Mouse (Mus musculus) right cerebral cortex, postnatal 14 days (tissue): ENCODE results near the gene Trdmt1.

Experiments used
- DNase-seq: peaks from one replicate; pipeline ENCODE4 v3.0.0; 2022

The Trdmt1 gene

DNA sequence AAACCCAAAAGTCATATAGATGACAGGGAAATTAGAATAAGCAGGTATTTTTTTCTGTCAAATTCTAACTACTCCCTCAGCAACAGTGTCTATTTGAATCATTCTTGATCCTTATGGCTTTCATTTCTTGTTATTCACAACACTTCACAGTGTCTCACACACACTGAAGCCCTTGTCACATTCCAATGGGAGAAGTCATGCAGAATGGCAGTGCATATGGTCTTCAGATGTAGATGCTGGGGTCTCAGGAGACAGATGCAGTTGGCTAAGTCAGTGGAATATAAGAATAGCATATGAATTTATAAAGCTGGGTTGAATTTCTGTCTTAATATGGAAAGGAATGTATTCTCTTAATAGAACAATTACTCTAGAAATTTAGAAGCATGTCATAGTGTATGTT lies 11.8 kb upstream of the Trdmt1 start:
- no peak for DNase-seq

DNA sequence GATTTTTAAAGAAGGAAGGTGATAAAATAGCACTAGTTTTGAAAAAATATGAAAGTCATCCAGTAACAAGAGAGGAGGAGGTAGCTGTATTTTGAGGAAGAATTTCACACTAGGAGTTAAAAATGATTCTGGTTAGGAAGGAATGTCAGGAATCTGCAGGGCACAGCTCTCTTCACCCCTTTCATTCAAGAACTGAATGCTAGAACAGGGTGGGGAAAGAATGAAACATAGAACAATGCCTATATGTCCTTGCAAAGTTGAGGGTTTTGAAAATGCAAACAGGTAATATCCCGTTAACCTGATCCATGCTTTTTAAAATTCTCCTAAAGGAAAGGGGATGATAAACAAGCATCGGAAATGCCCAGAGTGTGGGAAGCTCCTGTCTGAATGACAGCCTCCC lies 9.5 kb upstream of the Trdmt1 start:
- no peak for DNase-seq

- DNase-seq = no peak
These were observed 4.3 kb upstream of the Trdmt1 start for GRCm38 (mm10) chr2:13548749-13549148.

DNA sequence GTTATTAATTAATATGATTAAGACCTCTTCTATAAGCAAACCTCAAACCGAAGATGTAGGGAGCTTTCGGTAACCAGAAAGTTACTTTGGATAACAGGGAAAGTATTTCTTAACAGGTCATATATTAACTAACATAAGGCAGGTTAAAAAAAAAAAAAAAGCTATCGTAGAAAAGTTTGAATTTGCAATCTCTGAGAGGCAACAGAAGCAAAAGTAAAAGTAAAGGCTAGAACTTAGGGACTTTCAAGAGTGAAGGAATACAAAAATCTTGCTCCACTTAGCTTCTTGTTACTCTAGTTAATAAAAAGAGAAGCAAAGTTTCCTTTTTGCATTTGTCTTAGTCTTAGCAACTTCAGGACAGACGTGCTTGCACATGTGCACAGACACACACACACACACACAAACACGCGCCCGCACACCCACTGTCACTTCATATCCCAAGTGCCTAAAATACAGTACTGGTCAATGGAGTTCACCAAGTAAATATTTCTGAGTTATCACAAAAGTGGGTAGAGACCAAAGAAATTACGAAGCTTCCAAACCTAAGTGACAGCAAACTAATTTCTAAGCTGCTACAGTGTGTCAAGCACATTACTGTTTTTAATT lies 846 bp downstream of the Trdmt1 start:
- no peak for DNase-seq

DNA sequence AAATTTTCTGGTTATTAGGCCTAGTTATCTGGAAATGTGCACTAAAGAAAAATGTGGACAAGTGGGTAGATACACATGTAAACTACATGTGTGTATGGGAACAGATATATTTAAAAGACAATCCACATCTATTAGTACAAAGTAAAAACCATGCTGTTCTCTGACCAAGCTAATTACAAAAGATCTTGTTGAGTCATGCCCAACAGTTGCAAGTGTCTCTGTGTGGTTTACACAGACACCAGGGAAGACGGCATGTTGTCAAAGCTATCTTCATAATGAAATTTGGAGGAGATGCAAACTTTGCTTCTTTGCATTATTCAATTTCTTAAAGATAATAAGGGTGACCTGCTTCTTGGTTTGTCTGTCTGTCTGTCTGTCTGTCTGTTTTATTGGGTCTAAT lies 4.6 kb downstream of the Trdmt1 start:
- DNase-seq = no peak

DNA sequence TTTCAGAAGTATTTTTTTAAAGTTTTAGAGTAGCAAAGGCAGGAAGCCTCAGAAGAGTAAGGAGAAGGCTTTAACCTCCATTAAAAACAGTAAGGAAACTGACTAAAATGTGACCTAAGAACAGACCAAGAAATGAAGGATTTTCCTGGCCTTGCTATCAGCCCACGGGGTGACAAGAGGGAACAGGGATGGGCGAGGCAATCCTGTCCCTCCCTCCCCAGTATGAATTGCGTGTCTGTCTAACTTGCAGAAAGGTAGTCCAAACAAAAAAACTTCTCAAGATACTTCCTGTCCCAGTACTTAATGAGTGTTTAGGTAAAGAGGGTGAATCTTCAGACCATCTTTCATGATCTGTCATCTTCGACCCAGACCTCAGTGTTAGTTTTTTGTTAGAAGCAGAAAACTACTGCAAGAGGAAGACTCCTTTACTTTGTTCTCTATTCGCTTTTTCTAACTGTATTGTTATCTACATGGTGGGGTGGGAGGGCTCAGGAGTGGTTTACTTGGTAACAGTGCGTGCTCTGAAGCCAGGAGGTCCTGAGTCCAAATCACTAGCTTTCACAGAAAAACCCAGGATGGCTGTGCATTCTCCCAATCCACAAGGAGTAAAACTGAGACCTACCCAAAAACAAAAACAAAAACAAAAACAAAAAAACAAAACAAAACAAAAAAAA lies 5.6 kb downstream of the Trdmt1 start:
- no peak for DNase-seq

- no peak for DNase-seq
These were observed 6.2 kb downstream of the Trdmt1 start for GRCm38 (mm10) chr2:13538258-13538657.

- DNase-seq = no peak
These were observed 6.7 kb downstream of the Trdmt1 start for GRCm38 (mm10) chr2:13537733-13538132.

DNA sequence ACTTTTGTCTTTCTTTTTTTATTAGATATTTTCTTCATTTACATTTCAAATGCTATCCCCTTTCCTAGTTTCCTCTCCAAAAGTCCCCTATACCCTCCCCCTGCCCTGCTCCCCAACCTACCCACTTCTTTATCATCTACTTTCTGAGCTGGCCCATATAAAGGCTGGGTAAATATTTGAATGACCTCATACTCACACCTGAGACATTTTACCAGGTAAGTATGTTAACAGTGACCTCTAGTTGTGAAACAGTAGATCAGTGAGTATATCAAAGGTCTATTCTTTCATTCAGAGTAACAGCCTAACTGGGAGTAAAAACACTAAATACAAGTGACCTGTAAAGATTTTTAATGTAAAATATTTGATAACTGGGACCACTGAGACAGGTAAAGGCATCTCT lies 7.7 kb downstream of the Trdmt1 start:
- no peak for DNase-seq

DNA sequence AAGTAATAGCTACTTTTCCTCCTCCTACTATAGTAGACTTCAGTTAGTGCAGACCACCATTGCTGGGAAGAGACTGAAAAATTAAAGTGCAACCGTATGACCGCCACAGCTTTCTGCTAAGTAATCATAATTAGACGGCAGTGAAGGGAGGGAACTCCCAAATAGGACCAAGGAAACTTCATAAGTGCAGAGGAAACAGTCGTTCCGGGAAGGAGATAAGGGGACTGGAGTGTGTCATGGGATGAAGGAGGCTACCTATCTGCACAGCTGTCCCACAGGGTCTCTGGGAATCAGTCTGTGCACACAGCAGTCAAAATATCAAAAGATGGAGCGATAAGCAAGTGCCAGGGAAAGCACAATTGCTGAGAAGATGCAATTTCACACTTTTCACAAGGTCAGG lies 13.8 kb downstream of the Trdmt1 start:
- no peak for DNase-seq

- no peak for DNase-seq
These were observed 15.1 kb downstream of the Trdmt1 start for GRCm38 (mm10) chr2:13529253-13529933.

- DNase-seq = no peak
These were observed 16.9 kb downstream of the Trdmt1 start for GRCm38 (mm10) chr2:13527531-13527930.

- no peak for DNase-seq
These were observed 17.3 kb downstream of the Trdmt1 start for GRCm38 (mm10) chr2:13527125-13527524.

- DNase-seq = no peak
These were observed 18.3 kb downstream of the Trdmt1 start for GRCm38 (mm10) chr2:13526205-13526604.

DNA sequence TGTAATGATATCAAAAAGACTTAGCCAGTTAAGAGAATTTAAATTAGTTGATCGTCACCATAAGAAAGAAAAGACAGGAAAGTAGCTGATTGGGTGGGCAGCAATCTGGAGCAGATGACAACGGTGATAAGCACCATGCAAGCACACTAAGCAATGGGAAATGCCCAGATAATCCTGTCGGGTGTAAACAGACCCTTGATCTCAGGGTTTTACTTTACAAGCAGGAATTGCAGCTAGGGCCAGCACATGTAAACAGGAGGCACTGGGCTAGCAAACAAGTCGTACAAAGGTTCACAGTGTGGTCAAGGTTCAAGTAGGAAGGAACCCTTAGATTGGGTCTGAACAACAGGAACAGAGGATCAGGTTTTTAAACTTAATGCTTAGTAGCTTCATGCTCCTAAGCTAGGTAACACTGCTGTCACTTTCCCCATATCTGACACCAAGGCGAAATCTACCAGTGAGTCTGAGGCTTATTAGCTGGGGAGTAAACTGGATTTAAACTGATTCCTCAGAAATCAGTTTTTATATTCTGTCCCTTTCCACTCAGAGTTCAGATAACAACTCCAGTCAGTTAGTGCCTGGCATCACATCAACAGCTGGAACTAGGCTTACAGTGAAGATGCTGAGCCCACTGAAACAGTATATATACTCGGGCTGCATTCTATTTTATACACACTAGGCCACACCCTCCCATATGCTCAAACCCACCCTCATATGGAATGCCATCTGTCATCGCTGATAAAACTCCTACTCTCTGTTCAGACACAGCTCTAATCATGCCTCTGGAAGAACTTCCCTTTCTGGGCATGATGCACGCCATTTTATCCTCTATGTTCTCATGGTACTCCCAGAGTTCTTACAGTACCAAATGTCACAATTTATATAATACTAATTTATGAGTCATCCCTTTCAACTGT lies 20.7 kb downstream of the Trdmt1 start:
- DNase-seq = peak; percentile 12

GRCm38 (mm10) chr2:13522106-13522505 lies 22.4 kb downstream of the Trdmt1 start:
- no peak for DNase-seq

DNA sequence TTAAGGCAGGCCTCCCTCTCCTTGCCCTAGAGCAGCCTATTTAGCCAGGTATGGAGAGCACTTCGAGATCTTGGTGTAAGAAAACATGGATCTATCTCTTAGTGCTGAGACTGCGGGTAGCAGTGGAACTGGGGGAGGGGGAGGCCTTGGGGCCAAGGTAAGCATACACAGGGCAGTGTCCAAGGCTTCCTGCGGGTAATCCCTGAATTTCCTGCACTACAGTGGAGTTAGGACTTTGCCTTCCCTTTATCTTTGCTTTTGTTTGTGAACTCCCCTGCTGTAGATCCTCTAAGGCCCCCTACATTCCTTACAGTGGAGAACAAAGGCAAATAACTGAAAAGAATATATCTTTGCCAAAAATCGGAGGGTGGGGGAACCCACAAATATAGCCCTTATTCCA lies 29.5 kb downstream of the Trdmt1 start:
- DNase-seq = no peak

GRCm38 (mm10) chr2:13502717-13503116 lies 41.8 kb downstream of the Trdmt1 start:
- DNase-seq = no peak

DNA sequence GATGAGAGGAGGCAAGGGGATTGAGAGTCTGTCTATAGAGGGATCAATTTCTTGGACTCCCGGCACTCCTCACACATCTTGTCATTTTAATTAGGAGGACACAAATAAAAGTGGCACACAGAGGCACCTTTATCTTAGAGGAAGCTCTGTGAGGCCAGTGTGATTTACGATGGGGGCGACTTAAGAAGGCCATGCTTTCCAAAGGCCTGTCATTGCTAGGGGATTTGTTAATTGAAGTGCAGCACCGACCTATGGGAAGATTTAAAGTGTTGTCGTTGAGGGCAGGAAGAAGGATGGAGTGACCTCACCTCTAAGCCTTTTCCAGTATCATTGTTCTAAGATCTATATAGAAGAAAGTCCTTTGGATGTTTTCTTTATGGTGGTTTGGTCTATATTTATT lies 42.9 kb downstream of the Trdmt1 start:
- no peak for DNase-seq

- no peak for DNase-seq
These were observed 44.0 kb downstream of the Trdmt1 start for GRCm38 (mm10) chr2:13500298-13500999.

DNA sequence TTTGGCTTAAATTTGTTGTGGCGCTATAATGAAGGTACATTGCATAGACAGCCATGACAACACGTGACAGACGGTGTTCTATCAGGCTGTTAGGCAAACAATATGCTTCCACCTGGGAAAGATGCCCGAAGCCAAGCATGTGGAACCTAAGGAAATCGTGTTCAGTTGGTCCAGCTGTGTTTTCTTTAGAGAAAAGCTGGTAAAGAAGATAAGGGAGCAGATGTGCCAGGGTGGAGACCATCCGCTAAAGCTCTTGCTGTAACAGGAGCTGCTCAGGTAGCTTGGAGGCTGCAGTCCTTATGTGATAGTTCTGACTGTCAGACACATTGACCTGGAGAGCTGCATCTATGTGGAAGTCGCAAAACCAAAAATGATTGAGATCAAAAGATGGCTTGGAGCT lies 45.3 kb downstream of the Trdmt1 start:
- DNase-seq = no peak

DNA sequence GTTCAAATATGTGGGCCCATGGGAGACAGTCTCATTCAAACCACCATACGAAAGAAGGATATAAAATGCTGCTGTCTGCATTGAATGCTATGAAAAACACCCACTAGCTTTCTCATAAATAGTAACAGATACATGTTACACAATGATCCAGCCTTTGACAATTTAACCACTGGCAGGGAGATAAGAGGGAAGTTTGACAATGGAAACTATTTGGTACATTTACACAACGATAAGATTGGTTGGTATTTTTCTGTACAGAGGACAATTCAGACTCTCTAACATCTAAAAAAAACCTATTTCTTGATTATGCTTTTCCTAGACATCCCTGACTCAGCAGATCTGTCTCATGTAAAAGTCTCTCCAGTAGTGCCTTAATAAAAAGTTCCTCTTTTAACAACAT lies 48.4 kb downstream of the Trdmt1 start:
- no peak for DNase-seq

DNA sequence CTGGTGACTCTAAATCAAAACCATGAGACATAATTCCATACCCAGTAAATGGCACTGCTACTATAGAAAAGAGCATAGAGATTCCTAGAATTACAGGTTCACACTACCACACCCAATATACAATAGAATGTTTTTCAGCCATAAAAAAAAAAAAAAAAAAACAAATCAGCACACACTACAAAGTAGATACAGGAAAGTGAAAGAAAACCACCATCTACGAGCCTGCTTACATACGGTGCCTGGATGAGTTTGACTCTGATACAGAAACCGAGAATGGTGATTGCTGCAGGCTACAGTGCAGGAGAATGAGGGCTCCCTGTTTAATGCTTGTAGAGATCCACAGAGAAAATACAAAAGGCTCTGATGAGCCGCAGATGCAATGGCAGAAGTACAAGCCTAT lies 51.5 kb downstream of the Trdmt1 start:
- no peak for DNase-seq
